Mouse (Mus musculus): Measurements from ENCODE around the gene Ece2. TPM values are rescaled to one million over a fixed set of nuclear protein-coding genes. Genes with fewer than 3 reads are reported as not detected.

Gene Ece2
- total and polyA plus RNA-seq, 2 experiments from 2014 or later = 16.0 to 24.6 TPM

DNA sequence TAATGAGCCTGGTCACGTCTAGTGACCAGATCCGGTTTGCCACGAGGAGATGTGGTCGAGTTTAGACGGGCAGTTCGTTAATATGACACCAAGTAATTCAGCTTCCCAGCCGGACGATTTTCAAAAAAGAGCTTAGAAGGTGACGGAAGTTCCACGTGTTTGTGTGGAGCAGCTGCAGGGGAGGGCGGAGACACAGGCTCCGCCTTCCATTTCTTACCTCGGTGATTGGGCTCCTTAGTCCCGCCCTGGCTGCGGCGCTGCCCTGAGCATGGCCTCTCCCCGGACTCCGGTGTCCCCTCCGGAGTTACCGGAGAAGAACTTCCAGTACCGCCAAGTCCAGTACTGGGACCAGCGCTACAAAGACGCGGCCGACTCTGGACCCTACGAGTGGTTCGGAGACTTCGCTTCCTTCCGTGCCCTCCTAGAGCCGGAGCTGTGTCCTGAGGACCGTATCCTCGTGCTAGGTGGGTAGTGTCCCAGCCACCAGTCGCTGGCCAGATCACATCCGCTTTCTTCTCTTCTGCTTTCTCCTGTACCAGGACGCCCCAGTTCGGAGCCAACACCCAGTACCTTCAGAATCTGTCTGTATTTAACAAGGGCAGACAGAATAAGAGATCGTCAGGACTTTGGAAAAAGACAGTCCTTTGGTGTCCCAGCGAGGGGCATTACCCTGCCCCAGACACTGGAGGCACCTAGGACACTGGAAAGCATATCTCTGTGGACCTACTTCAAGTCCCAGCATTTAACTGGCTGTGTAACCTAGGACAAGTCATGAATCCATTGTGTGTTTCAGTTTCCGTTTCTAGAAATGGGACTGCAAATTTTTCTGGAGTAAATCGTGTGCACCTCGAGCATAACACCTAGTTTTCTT lies 18.0 kb upstream of the Ece2 start, which contains the start of the genes Eef1akmt4, Gm49333 and Alg3:
Eef1akmt4 (plus strand) TSS at position 237 of the 871 bp plus-strand sequence.
Gm49333 (plus strand) TSS at position 254 of the 871 bp plus-strand sequence.
Alg3 (minus strand) TSS at position 379 of the 871 bp plus-strand sequence.
- H3K9me3 ChIP-seq (ENCODE audit: low read length) = no peaks in the 10 kb centered on the region
- H3K4me2 ChIP-seq (ENCODE audit: low read depth, low read length) = peak within 1 kb of the TSS; percentile 99
- peak within 1 kb of the TSS; percentile 84 for H3K27ac ChIP-seq
- peaks cover 5% of the 10 kb centered on the region; the same call in 1 of the 2 replicates for H3K36me3 ChIP-seq (ENCODE audit: insufficient read depth, low read length)
- peaks cover 4% of the 10 kb centered on the region for H3K4me1 ChIP-seq (ENCODE audit: insufficient read depth, low read length)
- WGBS = 2% methylated on average over 41 of the region's 41 CpGs
- H3K4me3 ChIP-seq (ENCODE audit: low read length) = peak within 1 kb of the TSS; percentile 72
- DNase-seq (ENCODE audit: low spot score) = peak; percentile 95
- ATAC-seq = peak; percentile 95
- no peaks in the 10 kb centered on the region for H3K27me3 ChIP-seq (ENCODE audit: insufficient read depth, low read length)
- peak within 1 kb of the TSS; percentile 79 for H3K9ac ChIP-seq (replicated peaks; ENCODE audit: low read length)
- TF ChIP-seq CTCF (IDR thresholded peaks at IDR 0.05; ENCODE audit: low read depth) = no peak; the same call in 1 of the 2 replicates

GRCm38 (mm10) chr16:20619541-20620398 lies 9.9 kb upstream of the Ece2 start:
- Histone ChIP-seq H3K36me3 (ENCODE audit: insufficient read depth, low read length) (no peaks in the 10 kb centered on the region), H3K9me3 (ENCODE audit: low read length) (no peaks in the 10 kb centered on the region), H3K4me1 (ENCODE audit: insufficient read depth, low read length) (peaks cover 8% of the 10 kb centered on the region; the same call in 1 of the 2 replicates), H3K4me2 (ENCODE audit: low read depth, low read length) (peak overlapping the region; percentile 88), H3K27ac (peak overlapping the region; percentile 94), H3K27me3 (ENCODE audit: insufficient read depth, low read length) (no peaks in the 10 kb centered on the region), H3K4me3 (ENCODE audit: low read length) (peak overlapping the region; percentile 84), H3K9ac (replicated peaks; ENCODE audit: low read length) (peak overlapping the region; percentile 70)
- 1% methylated on average over 61 of the region's 83 CpGs for WGBS
- DNase-seq (ENCODE audit: low spot score) (peak; percentile 56), ATAC-seq (peak; percentile 21)
- TF ChIP-seq CTCF (IDR thresholded peaks at IDR 0.05; ENCODE audit: low read depth) = no peak

- H3K27me3 ChIP-seq (ENCODE audit: insufficient read depth, low read length) = no peaks in the 10 kb centered on the region
- ATAC-seq = peak; percentile 8; the same call in 1 of the 2 replicates
- H3K4me3 ChIP-seq (ENCODE audit: low read length) = peak overlapping the region; percentile 84
- H3K4me2 ChIP-seq (ENCODE audit: low read depth, low read length) = peak overlapping the region; percentile 88
- H3K9ac ChIP-seq (replicated peaks; ENCODE audit: low read length) = peak overlapping the region; percentile 70
- peak; percentile 35 for DNase-seq (ENCODE audit: low spot score)
- peak overlapping the region; percentile 94 for H3K27ac ChIP-seq
- 1% methylated on average over 9 of the region's 9 CpGs for WGBS
- no peaks in the 10 kb centered on the region for H3K36me3 ChIP-seq (ENCODE audit: insufficient read depth, low read length)
- no peak for TF ChIP-seq CTCF (IDR thresholded peaks at IDR 0.05; ENCODE audit: low read depth)
- no peaks in the 10 kb centered on the region for H3K9me3 ChIP-seq (ENCODE audit: low read length)
- H3K4me1 ChIP-seq (ENCODE audit: insufficient read depth, low read length) = peaks cover 8% of the 10 kb centered on the region; the same call in 1 of the 2 replicates
These were observed 9.3 kb upstream of the Ece2 start for GRCm38 (mm10) chr16:20620399-20620735.

DNA sequence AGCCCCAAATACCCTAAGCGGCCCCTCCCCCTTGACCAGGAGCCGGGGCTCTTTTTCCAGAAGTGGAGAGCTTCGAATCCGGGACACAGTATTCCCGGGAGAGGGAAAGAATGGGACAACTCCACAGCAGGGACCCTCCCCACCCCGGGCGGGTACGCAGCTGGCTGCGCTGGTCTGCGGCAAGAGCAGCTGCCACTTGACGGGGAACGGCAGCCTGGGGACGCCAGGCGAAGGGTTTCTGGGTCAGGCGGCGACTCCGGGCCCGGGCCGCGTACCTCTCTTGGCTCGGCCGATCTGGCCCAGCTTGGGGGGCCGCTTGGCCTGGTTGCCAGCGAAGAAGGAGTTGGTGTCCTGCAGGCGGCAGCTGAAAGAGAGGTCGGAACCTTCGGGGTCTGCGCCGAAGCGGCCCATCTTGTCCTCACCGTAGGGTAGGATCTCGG lies 8.9 kb upstream of the Ece2 start:
- Histone ChIP-seq H3K4me3 (ENCODE audit: low read length) (peak overlapping the region; percentile 84), H3K36me3 (ENCODE audit: insufficient read depth, low read length) (no peaks in the 10 kb centered on the region), H3K4me2 (ENCODE audit: low read depth, low read length) (peak overlapping the region; percentile 88), H3K4me1 (ENCODE audit: insufficient read depth, low read length) (peaks cover 8% of the 10 kb centered on the region; the same call in 1 of the 2 replicates), H3K9ac (replicated peaks; ENCODE audit: low read length) (peak overlapping the region; percentile 70), H3K27ac (peak overlapping the region; percentile 94), H3K9me3 (ENCODE audit: low read length) (no peaks in the 10 kb centered on the region), H3K27me3 (ENCODE audit: insufficient read depth, low read length) (no peaks in the 10 kb centered on the region)
- DNase-seq (ENCODE audit: low spot score) = no peak
- TF ChIP-seq CTCF (IDR thresholded peaks at IDR 0.05; ENCODE audit: low read depth) = no peak
- under 1% methylated on average over 32 of the region's 32 CpGs for WGBS
- ATAC-seq = no peak; the same call in 1 of the 2 replicates

DNA sequence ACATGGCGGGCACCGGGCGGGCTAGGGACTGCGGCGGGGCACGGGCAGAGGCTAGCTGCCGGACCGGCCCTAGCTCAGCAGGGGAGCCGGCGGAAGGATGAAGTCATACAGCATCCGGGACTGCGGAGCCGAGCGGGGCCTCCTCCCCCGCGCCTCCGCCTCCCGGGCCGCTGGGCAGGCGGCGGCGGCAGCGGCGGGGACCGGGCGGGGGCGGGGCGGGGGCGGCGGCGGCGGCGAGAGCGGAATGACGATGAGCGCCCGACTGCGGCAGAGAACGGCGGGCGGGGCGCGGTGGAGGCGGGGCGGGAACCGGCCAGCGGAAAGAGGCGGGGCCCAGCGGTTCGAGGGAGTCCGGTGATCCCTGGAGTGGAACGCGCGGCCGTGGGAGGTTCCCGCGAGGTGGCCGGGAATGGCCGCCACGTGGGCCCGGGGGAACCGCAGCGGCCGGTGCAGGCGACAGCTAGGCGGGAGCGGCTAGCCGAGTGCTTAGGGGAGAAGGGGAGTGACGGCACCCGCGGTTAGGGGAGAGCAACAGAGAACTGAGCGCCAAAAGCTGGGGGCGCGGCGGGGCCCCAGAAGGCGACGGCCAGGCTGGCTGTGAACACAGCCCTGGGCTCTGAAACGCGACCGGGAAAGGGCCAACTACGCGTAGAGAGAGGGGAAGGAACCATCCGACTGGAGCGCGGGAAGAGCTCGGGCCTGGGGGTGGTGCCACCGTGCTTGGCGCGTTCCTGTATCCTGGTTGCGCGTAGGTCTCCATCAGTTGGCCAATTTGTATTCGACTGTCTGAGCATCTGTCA lies 8.2 kb upstream of the Ece2 start, which contains the start of gene Camk2n2:
Camk2n2 (minus strand) TSS at position 97 of the 800 bp plus-strand sequence.
- Histone ChIP-seq H3K4me2 (ENCODE audit: low read depth, low read length) (peak within 1 kb of the TSS; percentile 88), H3K27ac (peak within 1 kb of the TSS; percentile 94), H3K9ac (replicated peaks; ENCODE audit: low read length) (peak within 1 kb of the TSS; percentile 70), H3K4me3 (ENCODE audit: low read length) (peak within 1 kb of the TSS; percentile 84), H3K27me3 (ENCODE audit: insufficient read depth, low read length) (no peaks in the 10 kb centered on the region), H3K9me3 (ENCODE audit: low read length) (no peaks in the 10 kb centered on the region), H3K36me3 (ENCODE audit: insufficient read depth, low read length) (no peaks in the 10 kb centered on the region), H3K4me1 (ENCODE audit: insufficient read depth, low read length) (peaks cover 8% of the 10 kb centered on the region; the same call in 1 of the 2 replicates)
- DNase-seq (ENCODE audit: low spot score) = peak; percentile 73
- ATAC-seq = peak; percentile 64
- 2% methylated on average over 75 of the region's 92 CpGs for WGBS
- no peak for TF ChIP-seq CTCF (IDR thresholded peaks at IDR 0.05; ENCODE audit: low read depth)
